ENCODE assay signal across 9 mouse cellular contexts in genomic region chr10:99270406-99270805, GRCm38 (mm10). TPM values are rescaled to one million over a fixed set of nuclear protein-coding genes. Genes with fewer than 3 reads are reported as not detected.
DNase-seq lines count a peak whose midpoint lies in the region; ATAC-seq lines count a peak whose summit lies in the region.
"Had no signal": no experiment of that assay in that cellular context is flagged by ENCODE, and none has a peak within 500 bp of the region (broad histone marks: within the 10 kb centered on the region; RNA-seq: fewer than 3 reads in every experiment).

No protein-coding gene starts in this region.

- ATAC-seq in granulocyte monocyte progenitor cell, adult 5-6 weeks (replicated peaks; ENCODE audit: poor library complexity, severe bottlenecking): peak; percentile 78
- no peak for ATAC-seq in kidney, embryonic 14.5 days (ENCODE audit: low FRiP score, low TSS enrichment)
- ATAC-seq in lung, embryonic 16.5 days (ENCODE audit: low read depth): peak; percentile 78
- ATAC-seq in hindbrain, embryonic 13.5 days (ENCODE audit: low FRiP score): no peak
- ATAC-seq: Patski had no signal

- H3K36me3 ChIP-seq in kidney, embryonic 14.5 days (ENCODE audit: control insufficient read depth, insufficient read depth, low read length): peaks cover 16% of the 10 kb centered on the region; the same call in 1 of the 2 replicates
- H3K36me3 ChIP-seq in lung, embryonic 16.5 days (ENCODE audit: control insufficient read depth, insufficient read depth, low read length): peaks cover 4% of the 10 kb centered on the region
- H3K36me3 ChIP-seq in hindbrain, embryonic 13.5 days: peaks cover 5% of the 10 kb centered on the region

- no peaks in the 10 kb centered on the region for H3K9me3 ChIP-seq in kidney, embryonic 14.5 days (ENCODE audit: control insufficient read depth, low read length)
- H3K9me3 ChIP-seq in lung, embryonic 16.5 days (ENCODE audit: control insufficient read depth, low read length): no peaks in the 10 kb centered on the region
- H3K9me3 ChIP-seq in hindbrain, embryonic 13.5 days: no peaks in the 10 kb centered on the region

- no peak overlapping the region for H3K9ac ChIP-seq in kidney, embryonic 14.5 days (ENCODE audit: low read depth, low read length)
- H3K9ac ChIP-seq in lung, embryonic 16.5 days (ENCODE audit: low read length): no peak overlapping the region
- no peak overlapping the region for H3K9ac ChIP-seq in hindbrain, embryonic 13.5 days

- H3K4me2 ChIP-seq in kidney, embryonic 14.5 days (replicated peaks; ENCODE audit: low read depth, low read length): no peak overlapping the region
- H3K4me2 ChIP-seq in lung, embryonic 16.5 days (ENCODE audit: low read depth, low read length): 0 out of 2 replicates have a peak overlapping the region, but pooled peaks have one; percentile 2
- H3K4me2 ChIP-seq in hindbrain, embryonic 13.5 days: no peak overlapping the region

- no peaks in the 10 kb centered on the region for H3K27me3 ChIP-seq in kidney, embryonic 14.5 days (ENCODE audit: control insufficient read depth, insufficient read depth, low read length)
- no peaks in the 10 kb centered on the region for H3K27me3 ChIP-seq in lung, embryonic 16.5 days (ENCODE audit: control insufficient read depth, insufficient read depth, low read depth, low read length)
- peaks cover 31% of the 10 kb centered on the region for H3K27me3 ChIP-seq in hindbrain, embryonic 13.5 days
- H3K27me3 ChIP-seq: Patski had no signal

- intact Hi-C loops in left cerebral cortex, postnatal 25 days (cut with DNase I): no loop called here

- peak; percentile 42 to 67 for DNase-seq in spleen, postnatal 4 days (ENCODE audit: low spot score in 2 of 2)
- DNase-seq in spleen, adult 12 weeks (ENCODE audit: low spot score): no peak
- DNase-seq in left cerebral cortex, adult 8-10 months (ENCODE audit: low spot score in 2 of 2): no peak
- no peak for DNase-seq in left cerebral cortex, postnatal 25 days (ENCODE audit: low spot score in 2 of 2)

- 0 out of 2 replicates have a peak overlapping the region, but pooled peaks have one; percentile 39 for H3K27ac ChIP-seq in kidney, embryonic 14.5 days (ENCODE audit: low read depth, low read length)
- H3K27ac ChIP-seq in lung, embryonic 16.5 days (ENCODE audit: low read length): peak overlapping the region; percentile 54
- H3K27ac ChIP-seq in hindbrain, embryonic 13.5 days: no peak overlapping the region

- H3K4me1 ChIP-seq in kidney, embryonic 14.5 days (ENCODE audit: control insufficient read depth, insufficient read depth, low read length): peaks cover 32% of the 10 kb centered on the region
- H3K4me1 ChIP-seq in lung, embryonic 16.5 days (replicated peaks; ENCODE audit: control insufficient read depth, insufficient read depth, low read length): peaks cover 48% of the 10 kb centered on the region
- H3K4me1 ChIP-seq in hindbrain, embryonic 13.5 days (replicated peaks): peaks cover 23% of the 10 kb centered on the region

- WGBS in kidney, embryonic 14.5 days: 9% methylated on average over 10 of the region's 10 CpGs
- WGBS in lung, embryonic 16.5 days: 17% methylated on average over 10 of the region's 10 CpGs
- WGBS in hindbrain, embryonic 13.5 days: 56% methylated on average over 10 of the region's 10 CpGs

- no peak overlapping the region for H3K4me3 ChIP-seq in kidney, embryonic 14.5 days (ENCODE audit: low read length)
- H3K4me3 ChIP-seq in lung, embryonic 16.5 days (ENCODE audit: low read length): no peak overlapping the region
- no peak overlapping the region for H3K4me3 ChIP-seq in hindbrain, embryonic 13.5 days

RNA-seq across cellular contexts. Expression of gene Dusp6, which starts 7.4 kb away (rescaled TPM):
- 11.6 and 12.2 TPM in 2 replicates for total RNA-seq in granulocyte monocyte progenitor cell, adult 5-6 weeks (2014; fragmentation: Nextera tagmentation)
- 20.0 and 26.9 TPM in 2 replicates for total RNA-seq in granulocyte monocyte progenitor cell, adult 5-6 weeks (2017)
- 87.7 and 98.5 TPM in 2 replicates for polyA plus RNA-seq in kidney, embryonic 14.5 days (2014; fragmentation: Nextera tagmentation; extraction: Ambion mirVana)
- polyA plus RNA-seq in lung, embryonic 16.5 days (2015; fragmentation: Nextera tagmentation; extraction: Ambion mirVana): 79.3 and 80.3 TPM in 2 replicates
- total RNA-seq in left cerebral cortex, adult 8-10 months (2022): 10 to 100 TPM; 46.0 to 76.2 (median 60.7) TPM
- polyA plus RNA-seq in hindbrain, embryonic 13.5 days (2015; fragmentation: Nextera tagmentation; extraction: Ambion mirVana): 27.2 and 27.7 TPM in 2 replicates
- total RNA-seq in left cerebral cortex, postnatal 25 days (2021): 100 to 1,000 TPM; 108 to 109 TPM

Comparison
In these comparisons a context has a peak if more than half of its experiments do, and no peak if none do; other contexts are left out.
1. DNase-seq: peak in spleen, postnatal 4 days (2 of 2); none in spleen, adult 12 weeks (single experiment), left cerebral cortex, adult 8-10 months (0 of 2) and left cerebral cortex, postnatal 25 days (0 of 2).
2. ATAC-seq: peak in granulocyte monocyte progenitor cell, adult 5-6 weeks (single experiment) and lung, embryonic 16.5 days (single experiment); none in kidney, embryonic 14.5 days (single experiment) and hindbrain, embryonic 13.5 days (single experiment).